Mouse (Mus musculus) A20 (cell line): ENCODE data around the gene Lrrk2.

Experiments used
- DNase-seq: peaks from one replicate; pipeline ENCODE4 v3.0.0-alpha.2; 2011; ENCODE audit warnings: low read depth, low spot score

Gene Lrrk2

GRCm38 (mm10) chr15:91685880-91686563 is 13.0 kb downstream of the Lrrk2 start:
- DNase-seq: no peak

- DNase-seq: no peak
Measured at GRCm38 (mm10) chr15:91690648-91691047, 17.7 kb downstream of the Lrrk2 start.

DNA sequence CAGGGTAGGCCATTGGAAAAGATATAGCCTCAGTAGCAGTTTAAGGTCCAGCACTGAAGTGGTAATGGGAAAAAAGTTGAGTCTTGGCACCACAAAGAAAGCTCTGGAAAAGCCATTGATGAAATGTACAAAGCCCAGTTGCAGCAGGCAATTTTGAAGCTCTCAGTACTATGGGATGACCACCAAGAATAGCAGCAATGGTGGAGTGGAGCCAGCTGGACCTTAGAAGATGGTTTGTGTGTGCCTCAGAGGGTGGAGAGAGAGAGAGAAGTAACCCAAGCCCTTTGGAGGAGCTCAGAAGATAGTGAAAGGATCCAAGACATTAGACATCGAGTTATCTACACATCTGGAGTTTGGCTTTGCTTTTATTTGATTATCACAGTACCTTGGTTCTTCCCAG is 20.1 kb downstream of the Lrrk2 start:
- DNase-seq: no peak

GRCm38 (mm10) chr15:91693856-91694255 is 20.9 kb downstream of the Lrrk2 start:
- DNase-seq: no peak

- no peak for DNase-seq
Measured at GRCm38 (mm10) chr15:91700841-91701240, 27.9 kb downstream of the Lrrk2 start.

- DNase-seq: no peak
Measured at GRCm38 (mm10) chr15:91702991-91703715, 30.2 kb downstream of the Lrrk2 start.

GRCm38 (mm10) chr15:91704091-91704490 is 31.1 kb downstream of the Lrrk2 start:
- DNase-seq: no peak

DNA sequence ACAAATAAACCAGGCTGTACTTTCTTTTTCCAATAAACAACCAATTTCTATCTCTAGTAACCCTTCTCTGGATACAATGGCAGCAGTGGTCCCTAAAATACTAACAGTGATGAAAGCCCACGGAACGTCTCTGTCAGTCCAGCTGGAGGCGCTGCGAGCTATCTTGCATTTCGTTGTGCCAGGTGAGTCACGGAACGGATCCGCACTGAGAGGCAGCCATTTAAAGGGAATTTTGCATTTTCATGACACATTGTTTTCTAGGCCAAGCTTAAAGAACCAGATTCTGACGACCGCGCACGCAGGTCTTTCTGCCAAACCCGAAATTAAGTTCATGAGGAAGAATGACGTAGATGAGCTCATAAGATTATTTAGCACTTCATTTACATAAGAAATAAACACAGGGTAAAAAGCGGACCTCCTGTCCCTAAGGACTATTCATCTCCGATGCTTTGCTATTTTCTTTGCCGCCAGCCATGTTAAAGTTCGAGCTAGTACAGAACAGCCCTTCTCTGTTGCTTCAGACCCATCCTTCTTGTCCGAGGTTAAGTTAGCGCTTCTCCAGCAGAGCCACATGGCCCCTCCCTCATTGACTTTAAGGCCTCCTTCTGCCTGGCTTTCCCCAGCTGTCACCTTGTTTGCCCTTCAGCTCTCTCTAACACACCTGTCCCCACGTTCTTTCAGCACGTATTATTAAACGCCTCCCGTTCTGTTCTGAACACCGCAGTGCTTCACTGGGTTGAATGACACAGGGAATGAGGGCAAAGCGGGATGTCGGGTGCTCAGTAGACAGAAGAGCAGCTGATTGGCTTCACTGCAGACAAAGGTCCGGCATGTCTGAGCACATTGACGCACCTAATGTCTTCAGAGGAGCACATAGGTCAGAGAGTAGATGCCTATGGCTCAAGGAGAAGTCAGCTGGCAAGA is 36.5 kb downstream of the Lrrk2 start:
- DNase-seq: no peak

DNA sequence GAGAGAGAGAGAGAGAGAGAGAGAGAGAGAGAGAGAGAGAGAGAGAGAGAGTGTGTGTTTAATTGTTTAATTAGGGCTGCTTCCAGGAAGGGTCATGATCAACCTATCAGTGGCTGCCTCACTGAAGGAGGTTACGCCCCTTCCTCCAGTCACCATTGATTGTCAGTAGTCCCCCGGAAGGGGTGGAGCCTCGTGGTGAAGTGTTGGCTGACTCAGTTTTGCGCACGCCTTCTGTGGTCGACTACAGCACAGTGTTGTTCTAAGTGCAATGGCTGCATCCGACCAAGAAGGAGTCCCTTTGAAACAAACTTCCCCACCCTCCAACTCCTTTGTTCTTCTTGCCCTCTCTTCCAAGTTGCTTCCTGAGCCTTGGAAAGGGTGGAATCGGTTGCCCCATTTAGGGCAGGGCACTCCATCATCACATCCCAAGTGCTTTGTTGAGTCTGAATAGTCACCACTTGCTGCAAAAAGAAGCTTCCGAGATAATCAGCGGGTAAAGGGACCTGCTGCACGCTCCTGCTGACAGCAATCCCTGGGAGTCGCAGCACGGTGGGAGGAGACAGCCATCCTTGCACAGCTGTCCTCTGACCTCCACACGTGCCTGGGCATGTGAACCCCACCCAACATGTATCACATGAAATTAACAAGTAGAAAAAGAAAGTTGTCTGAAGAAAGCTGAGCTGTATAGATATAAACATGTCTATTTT is 62.4 kb downstream of the Lrrk2 start:
- no peak for DNase-seq

DNA sequence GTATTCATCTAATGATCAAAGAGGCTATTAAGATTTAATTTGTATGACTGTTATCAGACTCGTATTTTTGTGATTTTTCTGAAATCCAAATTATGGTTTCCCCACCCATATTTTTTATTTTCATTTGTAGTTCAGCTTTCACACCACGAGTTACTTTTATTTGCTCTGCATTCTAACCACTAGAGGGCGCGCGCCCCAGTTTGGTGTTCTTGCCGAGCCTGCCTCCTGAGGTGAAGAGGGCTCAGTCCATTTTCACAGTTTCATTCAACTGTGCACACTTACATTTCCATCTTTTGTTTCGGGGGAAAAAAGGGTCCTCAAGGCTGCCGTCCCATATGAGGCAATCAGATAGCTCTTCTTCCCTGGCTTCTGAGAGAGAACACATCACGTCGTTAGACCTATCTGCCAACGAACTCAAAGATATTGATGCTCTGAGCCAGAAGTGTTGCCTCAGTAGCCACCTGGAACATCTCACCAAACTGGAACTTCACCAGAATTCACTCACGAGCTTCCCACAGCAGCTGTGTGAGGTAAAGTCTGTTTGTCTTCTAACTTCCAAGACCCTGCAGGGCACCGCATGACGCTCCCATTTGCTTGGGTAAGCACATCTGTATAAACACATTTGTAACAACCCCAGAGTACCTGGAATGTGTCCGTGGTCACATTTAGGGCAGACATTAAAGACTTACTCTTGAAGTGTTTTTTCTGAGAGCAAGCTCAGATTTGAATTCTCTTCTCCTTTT is 64.0 kb downstream of the Lrrk2 start:
- peak; percentile 3 for DNase-seq

DNA sequence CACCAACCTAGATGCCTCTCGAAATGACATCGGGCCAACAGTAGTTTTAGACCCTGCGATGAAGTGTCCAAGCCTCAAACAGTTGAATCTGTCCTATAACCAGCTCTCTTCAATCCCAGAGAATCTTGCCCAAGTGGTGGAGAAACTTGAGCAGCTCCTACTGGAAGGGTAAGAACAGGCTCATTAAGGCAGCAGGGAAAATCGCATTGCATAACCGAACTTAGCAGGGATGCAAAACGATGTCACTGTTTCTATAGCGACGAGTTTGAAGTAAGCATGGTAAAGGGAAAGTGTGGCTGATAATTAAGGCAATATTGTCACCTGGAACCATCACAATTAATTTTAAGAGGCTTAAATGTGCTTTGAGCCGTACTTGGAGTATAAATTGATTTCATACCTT is 65.8 kb downstream of the Lrrk2 start:
- DNase-seq: no peak

DNA sequence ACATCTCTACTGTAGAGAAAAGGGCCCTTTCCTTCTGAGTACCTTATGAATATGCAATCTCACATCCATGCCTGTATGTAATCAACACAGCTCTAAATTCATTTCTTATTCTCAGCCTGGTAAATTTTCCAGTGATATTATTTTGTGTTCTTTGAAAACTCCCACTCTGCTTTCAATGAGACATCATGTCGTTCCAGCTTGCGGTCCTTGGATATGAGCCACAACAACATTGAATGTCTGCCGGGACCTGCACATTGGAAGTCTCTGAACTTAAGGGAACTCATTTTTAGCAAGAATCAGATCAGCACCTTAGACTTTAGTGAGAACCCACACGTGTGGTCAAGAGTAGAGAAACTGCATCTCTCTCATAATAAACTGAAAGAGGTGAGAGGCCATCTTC is 72.5 kb downstream of the Lrrk2 start:
- DNase-seq: no peak

DNA sequence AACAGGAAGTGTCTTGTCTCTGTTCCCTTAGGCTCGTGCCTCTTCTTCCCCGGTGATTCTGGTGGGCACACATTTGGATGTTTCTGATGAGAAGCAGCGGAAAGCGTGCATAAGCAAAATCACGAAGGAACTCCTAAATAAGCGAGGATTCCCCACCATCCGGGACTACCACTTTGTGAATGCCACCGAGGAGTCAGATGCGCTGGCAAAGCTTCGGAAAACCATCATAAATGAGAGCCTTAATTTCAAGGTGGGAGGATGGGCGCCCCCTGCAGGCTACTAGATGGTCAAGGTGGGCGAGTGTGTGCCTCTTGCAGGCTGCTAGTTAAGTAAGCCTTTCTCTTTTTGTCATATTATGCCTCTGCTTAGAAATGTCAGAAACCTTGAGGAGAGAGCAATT is 79.1 kb downstream of the Lrrk2 start:
- DNase-seq: no peak

GRCm38 (mm10) chr15:91753378-91754080 is 80.6 kb downstream of the Lrrk2 start:
- no peak for DNase-seq

GRCm38 (mm10) chr15:91754546-91754945 is 81.6 kb downstream of the Lrrk2 start:
- no peak for DNase-seq

- DNase-seq: no peak
Measured at GRCm38 (mm10) chr15:91755756-91756155, 82.8 kb downstream of the Lrrk2 start.

- no peak for DNase-seq
Measured at GRCm38 (mm10) chr15:91772041-91772440, 99.1 kb downstream of the Lrrk2 start.

DNA sequence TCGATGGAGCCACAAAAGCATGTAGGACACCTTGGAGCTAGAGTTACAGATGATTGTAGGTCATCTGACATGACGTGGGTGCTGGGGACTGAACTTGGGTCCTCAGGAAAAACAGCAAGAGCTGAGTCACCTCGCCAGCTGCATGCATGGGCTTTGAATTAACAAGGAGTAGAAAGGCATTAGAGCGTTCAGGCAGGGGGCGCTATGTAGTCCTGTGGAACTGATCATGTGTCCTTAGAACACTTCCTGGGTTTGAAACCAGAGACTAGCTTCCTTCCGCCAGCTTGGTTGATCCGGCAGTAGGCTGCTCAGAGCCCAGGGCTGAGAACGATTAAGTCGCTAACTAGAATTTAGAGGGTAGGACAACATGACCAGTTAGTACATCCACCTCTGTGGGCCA is 106.2 kb downstream of the Lrrk2 start:
- DNase-seq: no peak

- DNase-seq: peak; percentile 5
Measured at GRCm38 (mm10) chr15:91781172-91781571, 108.2 kb downstream of the Lrrk2 start.

DNA sequence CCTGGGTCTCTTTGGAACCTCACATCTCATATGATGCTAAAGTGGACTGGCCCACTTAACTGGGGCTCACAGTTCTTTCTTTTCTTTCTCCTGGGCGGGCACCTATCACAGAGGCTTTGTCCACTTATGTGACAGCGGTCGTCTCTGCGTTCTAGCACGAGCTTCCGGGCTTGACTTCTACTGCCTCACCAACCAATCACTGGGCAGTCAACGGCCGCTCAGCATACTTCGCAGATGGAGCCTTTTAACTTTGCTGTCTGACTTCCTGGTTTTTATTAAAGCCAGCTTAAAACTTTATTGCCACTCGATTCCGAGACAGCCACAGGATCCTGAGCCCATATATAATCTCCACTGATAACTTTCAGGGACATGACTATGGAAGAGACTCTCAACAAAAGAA is 115.4 kb downstream of the Lrrk2 start:
- DNase-seq: no peak
